Mouse (Mus musculus) heart, postnatal 0 days (tissue): ENCODE data around the gene Akirin1. TPM values are rescaled to one million over a fixed set of nuclear protein-coding genes. Genes with fewer than 3 reads are reported as not detected.

Experiments
- ATAC-seq: fragments of 200-750 bp; cut with Nextera tagmentation; 2 replicates; pipeline ENCODE4 v1.8.0; 2017; ENCODE audit warnings: low read depth, moderate number of reproducible peaks, moderate library complexity; ENCODE audit not compliant: insufficient read depth
- DNase-seq: peaks from one replicate; pipeline ENCODE4 v3.0.0-alpha.2; 2016; ENCODE audit warnings: low spot score
- H3K27ac ChIP-seq: fragments of 300-500 bp; sonication (generic); 2 replicates; pipeline ENCODE4 v1.5.1; 2014; ENCODE audit warnings: low read depth, mild to moderate bottlenecking
- H3K27me3 ChIP-seq: fragments of 300-500 bp; sonication (generic); 2 replicates; pipeline ENCODE4 v1.6.1; 2014; ENCODE audit warnings: low read length, mixed read lengths; ENCODE audit not compliant: control insufficient read depth, insufficient read depth
- H3K36me3 ChIP-seq: fragments of 300-500 bp; sonication (generic); replicated peaks from 2 replicates; pipeline ENCODE4 v1.6.1; 2014; ENCODE audit warnings: low read length, mixed read lengths; ENCODE audit not compliant: control insufficient read depth, insufficient read depth
- H3K4me1 ChIP-seq: fragments of 300-500 bp; sonication (generic); 2 replicates; pipeline ENCODE4 v1.6.1; 2014; ENCODE audit warnings: antibody characterized with exemption; ENCODE audit not compliant: control insufficient read depth, insufficient read depth
- H3K4me2 ChIP-seq: fragments of 300-500 bp; sonication (generic); 2 replicates; pipeline ENCODE4 v1.6.1; 2014; ENCODE audit warnings: low read depth, mild to moderate bottlenecking, low read length, moderate library complexity
- H3K4me3 ChIP-seq: fragments of 300-500 bp; sonication (generic); 2 replicates; pipeline ENCODE4 v1.5.1; 2014; ENCODE audit warnings: low read depth, low read length
- H3K9ac ChIP-seq: fragments of 300-500 bp; sonication (generic); replicated peaks from 2 replicates; pipeline ENCODE4 v1.6.1; 2014; ENCODE audit warnings: low read depth, low read length, mixed read lengths
- H3K9me3 ChIP-seq: fragments of 300-500 bp; sonication (generic); replicated peaks from 2 replicates; pipeline ENCODE4 v1.6.1; 2016; ENCODE audit warnings: low read length; ENCODE audit not compliant: control insufficient read depth
- CTCF ChIP-seq: IDR thresholded peaks from 2 replicates; pipeline ENCODE4 v1.5.1; 2016; ENCODE audit warnings: antibody characterized with exemption, control low read depth, low read depth
- EP300 ChIP-seq: IDR thresholded peaks from 2 replicates; pipeline ENCODE4 v1.6.1; 2016; ENCODE audit warnings: antibody characterized with exemption, low read depth
- WGBS: fragments of 180-500 bp; shearing (Covaris S2); extraction: QIAGEN DNeasy Blood & Tissue Kit; methylation state at CpG from one replicate; pipeline ENCODE4 v1.1.7; 2014; 5-methylcytosine and 5-hydroxymethylcytosine counted together
- polyA plus RNA-seq: library from polyadenylated mRNA; unstranded; fragments of >200 nt; fragmentation: Nextera tagmentation; extraction: Ambion mirVana; gene quantifications from 2 replicates; pipeline ENCODE4 v1.2.1, GENCODE M21; 2015
- total RNA-seq: library from RNA; depleted of rRNA; stranded (reverse); fragments of >200 nt; gene quantifications from 2 replicates; pipeline ENCODE4 v1.2.3, GENCODE M21; 2014; ENCODE audit warnings: low replicate concordance

The Akirin1 gene
- total and polyA plus RNA-seq, 2 experiments from 2014 or later, result 33.5 to 54.2 TPM

- ATAC-seq, result peak; percentile 97
- Histone ChIP-seq H3K9ac (0 out of 2 replicates have a peak within 1 kb of the TSS, but pooled peaks have one; percentile 18), H3K27ac (no peak within 1 kb of the TSS), H3K4me2 (peak within 1 kb of the TSS; percentile 55), H3K9me3 (no peaks in the 10 kb centered on the region), H3K36me3 (no peaks in the 10 kb centered on the region), H3K4me3 (peak within 1 kb of the TSS; percentile 22; the same call in 1 of the 2 replicates), H3K4me1 (0 out of 2 replicates have a peak, but pooled peaks cover 6% of the 10 kb centered on the region), H3K27me3 (no peaks in the 10 kb centered on the region)
- TF ChIP-seq CTCF, result peak; percentile 20; the same call in 1 of the 2 replicates
- no peak for TF ChIP-seq EP300
- WGBS, result 18% methylated on average over 11 of the region's 12 CpGs
- peak; percentile 86 for DNase-seq
These were observed 37.2 kb upstream of the Akirin1 start, which contains the start of gene Rhbdl2 for GRCm38 (mm10) chr4:123787191-123787985. TSS of gene Rhbdl2 (plus strand) at chr4:123787874.

- no peak for ATAC-seq
- WGBS, result 72% methylated on average over 4 of the region's 4 CpGs
- TF ChIP-seq EP300, result no peak
- no peak for TF ChIP-seq CTCF
- H3K9ac ChIP-seq, result no peak overlapping the region
- no peak overlapping the region for H3K4me2 ChIP-seq
- H3K9me3 ChIP-seq, result no peaks in the 10 kb centered on the region
- no peak overlapping the region for H3K4me3 ChIP-seq
- DNase-seq, result no peak
- no peak overlapping the region for H3K27ac ChIP-seq
- H3K4me1 ChIP-seq, result no peaks in the 10 kb centered on the region
- no peaks in the 10 kb centered on the region for H3K27me3 ChIP-seq
- H3K36me3 ChIP-seq, result no peaks in the 10 kb centered on the region
These were observed 18.1 kb upstream of the Akirin1 start for GRCm38 (mm10) chr4:123768234-123768633.

GRCm38 (mm10) chr4:123767807-123768206 is 17.7 kb upstream of the Akirin1 start:
- Histone ChIP-seq H3K36me3 (no peaks in the 10 kb centered on the region), H3K27me3 (no peaks in the 10 kb centered on the region), H3K9ac (no peak overlapping the region), H3K27ac (no peak overlapping the region), H3K4me3 (no peak overlapping the region), H3K4me2 (no peak overlapping the region), H3K9me3 (no peaks in the 10 kb centered on the region), H3K4me1 (no peaks in the 10 kb centered on the region)
- WGBS, result 53% methylated on average over 3 of the region's 3 CpGs
- no peak for DNase-seq
- no peak for ATAC-seq
- no peak for TF ChIP-seq CTCF
- no peak for TF ChIP-seq EP300

- Histone ChIP-seq H3K4me2 (no peak overlapping the region), H3K27ac (no peak overlapping the region), H3K4me3 (no peak overlapping the region), H3K9me3 (no peaks in the 10 kb centered on the region), H3K27me3 (no peaks in the 10 kb centered on the region), H3K36me3 (no peaks in the 10 kb centered on the region), H3K9ac (no peak overlapping the region), H3K4me1 (no peaks in the 10 kb centered on the region)
- ATAC-seq, result no peak
- no peak for DNase-seq
- WGBS, result 69% methylated on average over 6 of the region's 6 CpGs
- TF ChIP-seq EP300 (no peak), CTCF (no peak)
These were observed 14.9 kb upstream of the Akirin1 start for GRCm38 (mm10) chr4:123765071-123765470.

- Histone ChIP-seq H3K27ac (no peak overlapping the region), H3K4me1 (no peaks in the 10 kb centered on the region), H3K27me3 (no peaks in the 10 kb centered on the region), H3K4me2 (no peak overlapping the region), H3K9ac (no peak overlapping the region), H3K36me3 (no peaks in the 10 kb centered on the region), H3K4me3 (no peak overlapping the region), H3K9me3 (no peaks in the 10 kb centered on the region)
- 42% methylated on average over 4 of the region's 4 CpGs for WGBS
- DNase-seq (peak; percentile 16), ATAC-seq (peak; percentile 55; the same call in 1 of the 2 replicates)
- TF ChIP-seq EP300 (no peak), CTCF (peak; percentile 57)
These were observed 8.2 kb upstream of the Akirin1 start for GRCm38 (mm10) chr4:123758306-123758705.
